Mouse (Mus musculus): ENCODE measurements around the gene Rad51. TPM values are rescaled to one million over a fixed set of nuclear protein-coding genes. Genes with fewer than 3 reads are reported as not detected.

Gene Rad51
- total RNA-seq, 2 experiments from 2014 or later, result 0.60 to 0.64 TPM

GRCm38 (mm10) chr2:119163999-119164398, 51.4 kb downstream of the Rad51 start:
- no peak for DNase-seq

DNA sequence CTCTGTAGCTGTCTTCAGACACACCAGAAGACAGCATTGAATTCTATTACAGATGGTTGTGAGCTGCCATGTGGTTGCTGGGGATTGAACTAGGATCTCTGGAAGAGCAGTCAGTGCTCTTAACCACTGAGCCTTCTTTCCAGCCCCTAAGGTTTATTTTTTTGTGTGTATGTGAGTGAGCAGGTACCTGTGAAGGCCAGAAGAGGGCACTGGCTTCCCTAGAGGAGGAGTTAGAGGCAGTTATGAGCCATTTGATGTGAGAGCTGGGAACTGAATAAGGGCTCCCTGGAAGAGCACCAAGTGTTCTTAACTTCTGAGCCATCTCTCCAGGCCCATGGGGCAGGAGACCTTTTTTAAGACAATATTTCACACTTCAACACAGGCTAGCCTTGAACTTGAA, 52.8 kb downstream of the Rad51 start:
- DNase-seq, result no peak

- peak; percentile 75 to 80 for DNase-seq
Measured at GRCm38 (mm10) chr2:119166901-119167865, 54.6 kb downstream of the Rad51 start, which contains the start of gene Gchfr. Gchfr (plus strand) TSS chr2:119167773.

- no peak for DNase-seq
Measured at GRCm38 (mm10) chr2:119167866-119168256, 55.3 kb downstream of the Rad51 start.

- DNase-seq, result no peak
Measured at GRCm38 (mm10) chr2:119170282-119170681, 57.7 kb downstream of the Rad51 start.

GRCm38 (mm10) chr2:119171574-119171973, 59.0 kb downstream of the Rad51 start:
- DNase-seq, result peak; percentile 30 to 35

DNA sequence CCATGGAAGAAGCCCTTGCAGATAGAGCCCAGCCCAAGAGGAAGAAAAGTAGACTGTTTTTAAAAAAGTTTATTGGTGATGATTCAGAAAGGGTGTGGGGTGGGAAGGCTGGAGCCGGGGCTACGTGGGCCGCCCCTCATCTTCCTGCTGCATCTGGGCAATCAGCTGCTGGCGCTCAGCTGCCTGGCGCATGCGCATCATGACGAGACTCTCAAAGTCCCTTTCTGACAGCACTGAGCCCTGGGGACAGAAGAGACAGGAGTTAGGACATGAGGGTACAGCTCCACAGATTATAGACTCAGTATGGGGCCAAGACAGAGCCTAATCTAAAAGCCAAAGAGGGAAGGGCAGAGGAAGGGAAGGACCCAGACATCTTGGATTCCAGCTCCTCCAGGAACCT, 59.9 kb downstream of the Rad51 start:
- DNase-seq, result no peak

DNA sequence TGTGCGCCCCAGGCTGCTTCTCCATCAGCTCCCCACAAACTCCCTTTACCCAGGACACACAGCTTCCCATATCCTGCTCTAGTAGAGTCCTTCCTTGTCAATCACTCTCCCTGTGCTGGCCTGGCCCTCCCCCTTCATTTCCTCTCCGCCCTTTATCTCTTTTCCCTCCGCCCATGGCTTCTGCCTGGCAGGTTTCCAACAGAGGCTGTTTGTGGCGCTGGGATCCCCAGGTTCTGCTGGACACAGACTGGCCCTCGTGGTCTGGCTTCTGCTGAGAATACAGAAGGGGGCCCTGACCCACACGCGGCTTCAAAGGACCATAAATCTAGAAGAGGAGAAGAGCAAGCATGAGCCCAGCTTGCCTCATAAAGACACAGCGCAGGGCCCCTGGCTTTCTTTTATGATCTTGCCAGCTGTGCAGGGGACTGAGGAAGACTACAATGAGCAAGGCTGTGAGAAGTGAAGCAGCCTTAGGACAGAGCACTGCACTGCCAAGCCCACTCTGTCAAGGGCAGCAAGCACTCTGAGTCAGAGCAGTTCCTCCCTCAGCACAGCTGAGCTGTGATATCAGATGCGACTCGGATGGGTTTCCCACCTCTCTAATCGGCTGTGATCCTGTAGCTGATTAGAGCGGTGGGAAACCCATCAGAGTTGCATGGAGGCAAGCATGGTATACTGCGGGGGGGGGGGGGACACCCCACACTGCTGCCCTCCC, 60.4 kb downstream of the Rad51 start:
- peak; percentile 83 to 85 for DNase-seq

GRCm38 (mm10) chr2:119173991-119174651, 61.5 kb downstream of the Rad51 start, which contains the start of gene Gm14137:
Gm14137 (plus strand) TSS chr2:119174509.
- DNase-seq, result peak in 1 of 2 experiments; percentile 28

DNA sequence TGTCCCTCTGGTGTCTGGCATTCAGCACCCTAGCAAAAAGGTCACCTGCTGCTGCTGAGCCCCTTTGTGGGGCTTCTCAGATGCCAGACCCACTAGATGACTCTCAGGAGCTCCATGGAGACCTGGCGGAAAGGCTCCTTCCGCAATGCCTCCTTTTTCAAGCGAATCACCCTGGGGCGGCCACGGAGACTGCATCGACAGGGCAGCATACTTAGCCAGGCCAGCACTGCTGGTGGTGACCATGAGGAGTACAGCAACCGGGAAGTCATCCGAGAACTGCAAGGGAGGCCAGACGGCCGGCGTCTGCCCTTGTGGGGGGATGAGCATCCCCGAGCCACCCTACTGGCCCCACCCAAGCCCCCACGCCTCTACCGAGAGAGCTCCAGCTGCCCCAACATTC, 62.3 kb downstream of the Rad51 start:
- no peak for DNase-seq

GRCm38 (mm10) chr2:119175614-119176013, 63.0 kb downstream of the Rad51 start:
- DNase-seq, result no peak

DNA sequence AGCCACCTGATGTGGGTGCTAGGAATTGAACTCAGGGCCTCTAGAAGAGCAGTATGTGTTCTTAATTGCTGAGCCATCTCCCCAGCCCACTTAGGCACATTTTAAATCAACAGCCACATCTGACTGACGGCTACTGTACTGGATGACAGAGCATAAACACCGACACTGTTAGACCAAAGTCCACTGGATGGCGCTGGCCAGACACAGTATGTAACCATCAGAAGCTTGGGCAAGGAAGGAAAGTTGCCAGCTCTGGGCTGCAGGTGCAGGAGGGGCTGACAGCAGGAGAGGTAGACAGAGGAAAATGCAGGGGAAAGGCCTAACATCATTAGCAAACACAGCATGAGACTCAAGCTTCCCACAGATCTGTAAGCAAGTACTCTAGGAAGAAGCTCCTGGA, 64.2 kb downstream of the Rad51 start:
- DNase-seq, result no peak

GRCm38 (mm10) chr2:119177384-119177939, 64.9 kb downstream of the Rad51 start:
- DNase-seq, result no peak

DNA sequence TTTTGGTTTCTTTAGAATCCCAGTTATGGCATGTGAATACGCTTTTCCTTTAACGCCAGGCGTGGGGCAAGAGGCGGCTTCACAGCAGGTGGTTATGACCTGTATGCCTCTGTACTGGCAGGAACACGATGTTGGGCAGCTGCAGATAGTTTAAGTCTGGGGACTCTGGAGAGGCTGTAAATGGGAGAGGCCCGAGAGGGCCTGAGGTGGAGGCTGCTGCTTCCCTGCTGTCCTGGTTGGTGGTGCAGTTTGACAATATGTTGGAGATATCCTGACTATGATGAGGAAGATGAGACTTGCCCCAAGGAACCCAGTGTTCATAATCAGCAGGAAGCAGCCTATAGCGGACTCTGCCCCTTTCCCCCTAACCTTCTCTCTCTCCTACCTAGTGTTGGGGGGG, 70.3 kb downstream of the Rad51 start:
- no peak for DNase-seq

DNA sequence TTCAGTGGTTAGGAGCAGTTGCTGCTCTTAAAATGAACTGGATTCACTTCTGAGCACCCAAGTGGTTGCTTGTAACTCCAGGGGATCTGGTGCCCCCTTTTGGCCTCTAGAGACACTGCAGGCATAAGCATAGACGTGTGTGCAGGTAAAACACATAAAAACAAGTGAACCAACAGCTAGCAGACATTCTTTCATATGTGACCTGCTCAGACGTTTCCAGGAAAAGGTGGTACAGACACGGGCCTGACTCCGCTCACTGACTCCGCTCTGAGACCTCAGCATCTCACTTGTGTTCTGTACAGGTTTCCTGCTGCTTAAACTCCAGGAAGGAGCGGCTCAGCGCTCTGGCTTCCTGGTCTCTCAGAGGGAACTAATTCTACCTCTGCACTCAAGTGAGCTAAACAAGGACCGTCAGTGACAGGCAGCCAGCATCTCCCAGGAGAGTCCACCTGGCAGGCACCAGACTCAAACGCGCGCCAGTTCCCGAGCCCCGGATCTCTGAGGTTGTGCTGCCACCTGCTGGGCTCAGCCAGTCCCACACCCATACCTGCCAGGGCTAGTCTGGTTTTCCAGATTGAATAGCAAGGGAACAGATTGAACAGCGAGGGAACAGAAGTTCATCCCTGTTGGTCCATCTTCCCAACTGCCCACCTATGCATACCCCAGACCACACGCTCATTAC, 76.6 kb downstream of the Rad51 start:
- DNase-seq, result peak; percentile 82 to 95

GRCm38 (mm10) chr2:119190969-119191368, 78.4 kb downstream of the Rad51 start:
- no peak for DNase-seq

- DNase-seq, result peak; percentile 25 to 44
Measured at GRCm38 (mm10) chr2:119194140-119194539, 81.5 kb downstream of the Rad51 start.

GRCm38 (mm10) chr2:119196316-119197108, 83.9 kb downstream of the Rad51 start:
- DNase-seq, result no peak

Measured in heart, adult 18-20 months (tissue).